Mouse (Mus musculus): ENCODE results near the gene Gm45711.
"Not testable (repeated sequence)": the region's sequence is repeated elsewhere in the genome, so short reads cannot be mapped to it uniquely, and the experiment has no call there.

GRCm38 (mm10) chr8:104312023-104312422 is 2.1 kb upstream of the Gm45711 start:
- TF ChIP-seq CTCF (IDR thresholded peaks at IDR 0.05; ENCODE audit: control insufficient read depth, insufficient read depth, low read length); POLR2A (IDR thresholded peaks at IDR 0.05; ENCODE audit: borderline replicate concordance, control insufficient read depth, low read depth, low read length): not testable (repeated sequence)
